Mouse (Mus musculus) lung, adult 2 months (tissue): ENCODE measurements around the gene Upb1.

Experiments used
- CTCF ChIP-seq: fragments of 200-500 bp; IDR thresholded peaks from 2 replicates; pipeline ENCODE4 v1.5.1; 2011; ENCODE audit warnings: mild to moderate bottlenecking, low read length, control low read depth; ENCODE audit not compliant: insufficient read depth
- POLR2A ChIP-seq: fragments of 200-500 bp; IDR thresholded peaks from 2 replicates; pipeline ENCODE4 v1.6.1; 2011; ENCODE audit warnings: low read depth, mild to moderate bottlenecking, control low read depth, low read length, borderline replicate concordance; ENCODE audit errors: extremely low read depth

DNA sequence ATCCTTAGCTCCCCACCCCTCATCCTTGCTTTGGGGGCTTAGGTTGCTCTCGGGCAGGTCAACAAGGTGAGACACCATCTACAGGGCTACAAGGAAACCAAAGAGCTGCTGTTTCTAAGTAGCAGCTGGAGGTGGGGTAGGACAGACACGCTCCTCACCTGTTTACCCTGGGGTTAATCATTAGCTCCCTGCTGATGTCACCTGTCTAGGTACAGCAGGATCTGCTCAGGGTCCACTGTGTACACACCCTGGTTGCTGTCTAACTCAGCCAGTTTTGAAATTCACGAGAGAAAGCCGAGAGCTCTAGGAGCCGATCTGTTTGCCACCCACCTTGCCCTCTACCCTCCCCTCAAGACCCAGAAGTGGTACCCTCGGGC lies 28.1 kb downstream of the Upb1 start:
- TF ChIP-seq CTCF (no peak), POLR2A (no peak)
